Mouse (Mus musculus): ENCODE results near the gene Wnt2b. TPM values are rescaled to one million over a fixed set of nuclear protein-coding genes. Genes with fewer than 3 reads are reported as not detected.

Gene Wnt2b
- total RNA-seq, 2 experiments from 2014 or later: 16.0 to 16.5 TPM

- DNase-seq: no peak
Observed at GRCm38 (mm10) chr3:104896141-104896540, 65.6 kb downstream of the Wnt2b start.

Other genes with a start within 250 kb of the Wnt2b start
- gene Ppm1j, start 180.9 kb downstream of the Wnt2b start, total RNA-seq (2021): 1 to 10 TPM; 4.6 to 6.6 TPM
- gene Fam19a3, start 180.1 kb downstream of the Wnt2b start, total RNA-seq (2021): 1 to 10 TPM in 1 of 2 experiments, under 1 TPM in 1; 0.82 to 1.3 TPM
- gene Rhoc, start 173.5 kb downstream of the Wnt2b start, total RNA-seq (2021): 100 to 1,000 TPM; 107 to 133 TPM
- gene Mov10, start 143.4 kb downstream of the Wnt2b start, total RNA-seq (2021): 10 to 100 TPM; 12.3 to 22.3 TPM
- 10 to 100 TPM; 50.4 to 58.7 TPM for gene St7l, start 97.9 kb downstream of the Wnt2b start, total RNA-seq (2021)
- 10 to 100 TPM; 89.3 to 98.6 TPM for gene Capza1, start 97.4 kb downstream of the Wnt2b start, total RNA-seq (2021)
- gene Cttnbp2nl, start 91.2 kb upstream of the Wnt2b start, total RNA-seq (2021): 10 to 100 TPM; 16.2 to 26.0 TPM
- not detected for gene 4930564D02Rik, start 104.9 kb upstream of the Wnt2b start, total RNA-seq (2021)